Mouse (Mus musculus) small intestine, adult 2 months (tissue): ENCODE measurements around the gene Ipo9.

Experiments
- CTCF ChIP-seq: fragments of 200-500 bp; IDR thresholded peaks from 2 replicates; pipeline ENCODE4 v1.5.1; 2012; ENCODE audit warnings: low read depth, mild to moderate bottlenecking, control low read depth, inconsistent platforms, low read length, moderate library complexity, mixed read lengths; ENCODE audit not compliant: insufficient replicate concordance, insufficient read length; ENCODE audit errors: extremely low read depth
- POLR2A ChIP-seq: fragments of 200-500 bp; IDR thresholded peaks from 2 replicates; pipeline ENCODE4 v1.6.1; 2012; ENCODE audit warnings: low read depth, mild to moderate bottlenecking, control low read depth, inconsistent platforms, low read length, moderate library complexity

DNA sequence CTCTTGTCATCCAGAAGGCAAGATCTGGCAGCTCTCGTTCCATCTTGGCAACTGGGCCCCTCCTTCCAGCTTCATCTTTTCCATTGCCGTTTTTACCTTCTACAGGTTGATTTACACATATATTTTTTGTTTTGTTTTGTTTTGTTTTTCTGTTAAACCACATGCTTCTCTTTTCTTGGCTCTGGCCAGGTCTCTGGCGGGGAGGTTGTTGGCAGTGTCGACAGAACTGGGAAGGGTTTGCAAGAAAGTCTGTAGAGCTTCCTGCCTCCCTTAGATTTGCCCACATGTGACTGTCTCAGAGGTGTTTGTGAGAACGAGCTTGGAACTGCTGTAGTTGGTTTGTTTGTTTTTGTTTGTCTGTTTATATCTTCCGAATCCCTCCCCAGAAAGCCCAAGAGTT lies 10.7 kb upstream of the Ipo9 start:
- TF ChIP-seq CTCF (no peak), POLR2A (no peak)
